Mouse (Mus musculus) midbrain, embryonic 13.5 days (tissue): ENCODE measurements around the gene Fxyd1. TPM values are rescaled to one million over a fixed set of nuclear protein-coding genes. Genes with fewer than 3 reads are reported as not detected.

Experiments
- ATAC-seq: fragments of 200-750 bp; cut with Nextera tagmentation; 2 replicates; pipeline ENCODE4 v1.8.0; 2017; ENCODE audit warnings: mild to moderate bottlenecking, moderate TSS enrichment, moderate library complexity
- H3K27ac ChIP-seq: fragments of 300-500 bp; sonication (generic); 2 replicates; pipeline ENCODE4 v1.5.1; 2015; ENCODE audit warnings: inconsistent platforms, mild to moderate bottlenecking, moderate library complexity
- H3K27me3 ChIP-seq: fragments of 300-500 bp; sonication (generic); 2 replicates; pipeline ENCODE4 v1.6.1; 2015; ENCODE audit warnings: mild to moderate bottlenecking, inconsistent platforms
- H3K36me3 ChIP-seq: fragments of 300-500 bp; sonication (generic); 2 replicates; pipeline ENCODE4 v1.6.1; 2015; ENCODE audit warnings: mild to moderate bottlenecking, inconsistent platforms
- H3K4me1 ChIP-seq: fragments of 300-500 bp; sonication (generic); replicated peaks from 2 replicates; pipeline ENCODE4 v1.6.1; 2015; ENCODE audit warnings: inconsistent platforms
- H3K4me2 ChIP-seq: fragments of 300-500 bp; sonication (generic); replicated peaks from 2 replicates; pipeline ENCODE4 v1.6.1; 2015; ENCODE audit warnings: moderate library complexity, mild to moderate bottlenecking, inconsistent platforms
- H3K4me3 ChIP-seq: fragments of 300-500 bp; sonication (generic); replicated peaks from 2 replicates; pipeline ENCODE4 v1.5.1; 2015; ENCODE audit warnings: mild to moderate bottlenecking, inconsistent platforms
- H3K9ac ChIP-seq: fragments of 300-500 bp; sonication (generic); replicated peaks from 2 replicates; pipeline ENCODE4 v1.6.1; 2015; ENCODE audit warnings: mild to moderate bottlenecking, inconsistent platforms
- H3K9me3 ChIP-seq: fragments of 300-500 bp; sonication (generic); 2 replicates; pipeline ENCODE4 v1.6.1; 2016; ENCODE audit warnings: mild to moderate bottlenecking, inconsistent platforms
- WGBS: fragments of 180-500 bp; shearing (Covaris S2); methylation state at CpG from one replicate; pipeline ENCODE4 v1.1.7; 2015; 5-methylcytosine and 5-hydroxymethylcytosine counted together
- polyA plus RNA-seq: library from polyadenylated mRNA; unstranded; fragments of >200 nt; fragmentation: Nextera tagmentation; extraction: Ambion mirVana; gene quantifications from 2 replicates; pipeline ENCODE4 v1.2.1, GENCODE M21; 2015

The Fxyd1 gene
- polyA plus RNA-seq, 1 experiment from 2014 or later: 5.6 TPM

- Histone ChIP-seq H3K27ac (no peak overlapping the region), H3K4me2 (no peak overlapping the region), H3K9me3 (0 out of 2 replicates have a peak, but pooled peaks cover 3% of the 10 kb centered on the region), H3K27me3 (no peaks in the 10 kb centered on the region), H3K36me3 (no peaks in the 10 kb centered on the region), H3K4me1 (peaks cover 13% of the 10 kb centered on the region; the same call in 1 of the 2 replicates), H3K9ac (no peak overlapping the region), H3K4me3 (no peak overlapping the region)
- WGBS: 84% methylated on average over 2 of the region's 2 CpGs
- no peak for ATAC-seq
Observed at GRCm38 (mm10) chr7:31087262-31087661, 30.3 kb upstream of the Fxyd1 start.

- no peaks in the 10 kb centered on the region for H3K27me3 ChIP-seq
- H3K4me3 ChIP-seq: no peak overlapping the region
- WGBS: 93% methylated on average over 9 of the region's 9 CpGs
- peaks cover 13% of the 10 kb centered on the region; the same call in 1 of the 2 replicates for H3K4me1 ChIP-seq
- no peak overlapping the region for H3K4me2 ChIP-seq
- no peak overlapping the region for H3K27ac ChIP-seq
- H3K9ac ChIP-seq: no peak overlapping the region
- 0 out of 2 replicates have a peak, but pooled peaks cover 3% of the 10 kb centered on the region for H3K9me3 ChIP-seq
- no peaks in the 10 kb centered on the region for H3K36me3 ChIP-seq
- ATAC-seq: no peak
Observed at GRCm38 (mm10) chr7:31086175-31086755, 29.3 kb upstream of the Fxyd1 start.

GRCm38 (mm10) chr7:31085171-31085570, 28.2 kb upstream of the Fxyd1 start:
- WGBS: 18% methylated on average over 3 of the region's 3 CpGs
- Histone ChIP-seq H3K36me3 (no peaks in the 10 kb centered on the region), H3K9ac (no peak overlapping the region), H3K9me3 (0 out of 2 replicates have a peak, but pooled peaks cover 3% of the 10 kb centered on the region), H3K4me3 (no peak overlapping the region), H3K27ac (no peak overlapping the region), H3K4me1 (peaks cover 13% of the 10 kb centered on the region; the same call in 1 of the 2 replicates), H3K27me3 (no peaks in the 10 kb centered on the region), H3K4me2 (no peak overlapping the region)
- no peak for ATAC-seq

- WGBS: 48% methylated on average over 9 of the region's 9 CpGs
Observed at GRCm38 (mm10) chr7:31084140-31084539, 27.1 kb upstream of the Fxyd1 start.

GRCm38 (mm10) chr7:31082831-31083588, 26.0 kb upstream of the Fxyd1 start:
- Histone ChIP-seq H3K27ac (no peak overlapping the region), H3K27me3 (no peaks in the 10 kb centered on the region), H3K36me3 (no peaks in the 10 kb centered on the region), H3K4me2 (no peak overlapping the region), H3K9me3 (0 out of 2 replicates have a peak, but pooled peaks cover 3% of the 10 kb centered on the region), H3K4me1 (peaks cover 13% of the 10 kb centered on the region; the same call in 1 of the 2 replicates), H3K9ac (no peak overlapping the region), H3K4me3 (no peak overlapping the region)
- 54% methylated on average over 14 of the region's 14 CpGs for WGBS
- peak; percentile 34 for ATAC-seq

More at GRCm38 (mm10) chr7:31084140-31084539, 27.1 kb upstream of the Fxyd1 start:
- Histone ChIP-seq H3K4me3 (no peak overlapping the region), H3K27ac (no peak overlapping the region), H3K9me3 (0 out of 2 replicates have a peak, but pooled peaks cover 3% of the 10 kb centered on the region), H3K4me2 (no peak overlapping the region), H3K9ac (no peak overlapping the region), H3K4me1 (peaks cover 13% of the 10 kb centered on the region; the same call in 1 of the 2 replicates), H3K27me3 (no peaks in the 10 kb centered on the region), H3K36me3 (no peaks in the 10 kb centered on the region)
- ATAC-seq: no peak

- Histone ChIP-seq H3K4me3 (no peak overlapping the region), H3K9me3 (0 out of 2 replicates have a peak, but pooled peaks cover 3% of the 10 kb centered on the region), H3K36me3 (no peaks in the 10 kb centered on the region), H3K9ac (no peak overlapping the region), H3K27me3 (no peaks in the 10 kb centered on the region), H3K27ac (no peak overlapping the region), H3K4me2 (no peak overlapping the region), H3K4me1 (peaks cover 13% of the 10 kb centered on the region; the same call in 1 of the 2 replicates)
- ATAC-seq: no peak
Observed at GRCm38 (mm10) chr7:31082106-31082505, 25.1 kb upstream of the Fxyd1 start.

- ATAC-seq: no peak
Observed at GRCm38 (mm10) chr7:31081106-31081505, 24.1 kb upstream of the Fxyd1 start.

DNA sequence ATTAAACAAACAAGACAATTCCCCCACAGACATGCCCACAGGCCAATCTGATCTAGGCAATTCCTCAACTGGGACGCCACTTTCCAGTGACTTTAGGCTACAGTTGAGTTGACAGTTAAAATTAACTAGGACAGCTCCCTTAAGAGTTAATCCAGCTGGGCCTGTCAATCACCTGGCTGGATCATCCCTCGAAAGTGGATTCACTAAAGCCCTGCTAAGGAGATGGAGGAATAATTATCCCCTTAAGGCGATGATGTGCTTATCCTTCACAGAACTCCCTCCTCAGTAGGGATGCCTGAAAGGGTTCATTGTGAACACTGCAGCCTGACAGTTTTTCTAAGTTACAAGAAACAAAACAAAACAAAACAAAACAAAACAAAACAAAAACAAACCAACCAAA, 23.6 kb upstream of the Fxyd1 start:
- WGBS: 29% methylated on average over 3 of the region's 3 CpGs
- Histone ChIP-seq H3K27ac (no peak overlapping the region), H3K4me1 (peaks cover 13% of the 10 kb centered on the region; the same call in 1 of the 2 replicates), H3K36me3 (no peaks in the 10 kb centered on the region), H3K27me3 (no peaks in the 10 kb centered on the region), H3K4me2 (no peak overlapping the region), H3K9ac (no peak overlapping the region), H3K9me3 (no peaks in the 10 kb centered on the region), H3K4me3 (no peak overlapping the region)
- ATAC-seq: no peak

More at GRCm38 (mm10) chr7:31081106-31081505, 24.1 kb upstream of the Fxyd1 start:
- no peak overlapping the region for H3K27ac ChIP-seq
- no peaks in the 10 kb centered on the region for H3K36me3 ChIP-seq
- no peak overlapping the region for H3K9ac ChIP-seq
- H3K4me3 ChIP-seq: no peak overlapping the region
- peaks cover 13% of the 10 kb centered on the region; the same call in 1 of the 2 replicates for H3K4me1 ChIP-seq
- WGBS: 50% methylated on average over 1 of the region's 1 CpGs
- no peak overlapping the region for H3K4me2 ChIP-seq
- H3K27me3 ChIP-seq: no peaks in the 10 kb centered on the region
- 0 out of 2 replicates have a peak, but pooled peaks cover 3% of the 10 kb centered on the region for H3K9me3 ChIP-seq

DNA sequence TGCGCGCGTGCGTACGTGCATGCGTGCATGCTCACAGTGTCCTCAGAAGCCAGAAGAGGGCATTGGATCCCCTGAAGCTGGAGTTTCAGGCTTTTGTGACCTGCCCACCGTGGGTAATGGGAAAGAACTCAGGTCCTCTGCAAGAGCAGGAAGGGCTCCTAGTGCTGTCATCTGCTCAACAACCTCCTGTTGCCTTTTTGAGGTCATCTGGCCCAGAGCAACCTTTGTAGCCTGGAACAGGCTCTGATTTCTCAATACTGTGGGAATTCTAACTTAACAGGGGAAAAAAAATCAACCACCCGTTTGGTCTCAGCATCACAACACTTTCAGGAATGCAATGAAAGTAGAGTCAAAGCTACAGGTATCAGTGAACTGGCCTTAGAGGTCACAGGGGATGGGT, 22.7 kb upstream of the Fxyd1 start:
- H3K36me3 ChIP-seq: no peaks in the 10 kb centered on the region
- H3K9ac ChIP-seq: no peak overlapping the region
- no peak overlapping the region for H3K4me3 ChIP-seq
- no peak overlapping the region for H3K4me2 ChIP-seq
- 89% methylated on average over 8 of the region's 8 CpGs for whole genome bisulfite sequencing
- H3K4me1 ChIP-seq: peaks cover 8% of the 10 kb centered on the region; the same call in 1 of the 2 replicates
- no peaks in the 10 kb centered on the region for H3K9me3 ChIP-seq
- H3K27me3 ChIP-seq: no peaks in the 10 kb centered on the region
- H3K27ac ChIP-seq: no peak overlapping the region
- no peak for ATAC-seq

GRCm38 (mm10) chr7:31077885-31078445, 21.0 kb upstream of the Fxyd1 start:
- Histone ChIP-seq H3K4me1 (0 out of 2 replicates have a peak, but pooled peaks cover 3% of the 10 kb centered on the region), H3K27me3 (no peaks in the 10 kb centered on the region), H3K9me3 (no peaks in the 10 kb centered on the region), H3K9ac (no peak overlapping the region), H3K4me3 (no peak overlapping the region), H3K4me2 (no peak overlapping the region), H3K27ac (no peak overlapping the region), H3K36me3 (no peaks in the 10 kb centered on the region)
- WGBS: 48% methylated on average over 5 of the region's 5 CpGs
- ATAC-seq: peak; percentile 37; the same call in 1 of the 2 replicates

DNA sequence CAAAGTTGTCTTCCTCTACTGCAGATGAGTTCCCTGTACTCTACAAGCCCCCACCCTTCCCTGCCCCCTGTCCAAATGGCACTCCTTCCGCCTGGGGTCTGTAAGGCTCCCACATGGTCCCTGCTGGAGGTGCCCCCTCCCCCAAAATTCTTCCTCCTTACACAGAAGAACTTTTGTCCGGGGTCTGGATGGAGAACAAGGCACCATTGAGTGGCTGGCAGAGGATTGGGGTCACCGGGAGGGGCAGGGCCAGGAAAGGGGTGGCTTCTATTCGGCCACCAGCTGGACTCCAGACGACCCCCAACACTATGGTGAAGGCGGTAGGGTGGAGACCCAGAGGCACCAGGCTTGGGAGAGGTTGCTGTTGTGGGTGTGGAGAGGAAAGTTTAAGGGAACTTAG, 20.5 kb upstream of the Fxyd1 start:
- Histone ChIP-seq H3K4me3 (no peak overlapping the region), H3K27me3 (no peaks in the 10 kb centered on the region), H3K36me3 (no peaks in the 10 kb centered on the region), H3K9ac (no peak overlapping the region), H3K27ac (no peak overlapping the region), H3K4me1 (no peaks in the 10 kb centered on the region), H3K9me3 (no peaks in the 10 kb centered on the region), H3K4me2 (no peak overlapping the region)
- no peak for ATAC-seq
- WGBS: 68% methylated on average over 6 of the region's 6 CpGs

DNA sequence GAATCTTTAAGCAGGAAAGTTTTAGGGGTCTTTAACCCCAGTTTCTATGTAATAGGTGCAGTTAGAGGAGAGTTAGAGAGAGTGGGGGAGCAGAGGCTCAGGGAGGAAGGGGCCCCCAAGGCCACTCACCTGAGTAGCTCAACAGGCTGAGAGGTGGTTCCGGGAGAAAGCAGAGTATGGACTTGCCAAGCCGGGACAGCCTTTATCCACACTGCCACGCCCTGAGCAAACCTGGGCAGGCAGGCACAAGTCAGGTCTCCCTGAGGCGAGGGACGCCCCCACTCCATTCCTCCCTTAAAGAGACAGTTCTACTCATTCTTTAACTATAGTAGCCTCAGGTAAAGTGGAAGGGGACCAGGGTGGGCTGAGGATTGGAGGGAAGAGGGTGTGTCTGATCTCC, 19.5 kb upstream of the Fxyd1 start, which contains the start of gene Fxyd3:
Gene Fxyd3, minus strand, starts transcription at position 213 of the 400 bp plus-strand sequence.
- Histone ChIP-seq H3K27ac (no peak within 1 kb of the TSS), H3K9me3 (no peaks in the 10 kb centered on the region), H3K4me1 (no peaks in the 10 kb centered on the region), H3K4me3 (no peak within 1 kb of the TSS), H3K27me3 (no peaks in the 10 kb centered on the region), H3K9ac (no peak within 1 kb of the TSS), H3K4me2 (no peak within 1 kb of the TSS), H3K36me3 (no peaks in the 10 kb centered on the region)
- 63% methylated on average over 5 of the region's 5 CpGs for WGBS
- ATAC-seq: no peak
